Mouse (Mus musculus) megakaryocyte, embryonic 14.5 days (primary cell): Measurements from ENCODE around the gene Nbr1. TPM values are rescaled to one million over a fixed set of nuclear protein-coding genes. Genes with fewer than 3 reads are reported as not detected.
A peak's percentile ranks its signal among the peaks of the same experiment; 100 is the strongest.
"Not testable (repeated sequence)": the region's sequence is repeated elsewhere in the genome, so short reads cannot be mapped to it uniquely, and the experiment has no call there.

Experiments used
- H3K27me3 ChIP-seq: replicated peaks from 2 replicates; pipeline ENCODE3; 2012; ENCODE audit warnings: inconsistent platforms
- H3K36me3 ChIP-seq: replicated peaks from 2 replicates; pipeline ENCODE3; 2012; ENCODE audit warnings: low read length, inconsistent platforms, mixed read lengths
- H3K4me1 ChIP-seq: 2 replicates; pipeline ENCODE4 v1.6.1; 2012; ENCODE audit warnings: inconsistent platforms
- H3K4me3 ChIP-seq: replicated peaks from 2 replicates; pipeline ENCODE3; 2012; ENCODE audit warnings: moderate library complexity, mild to moderate bottlenecking, inconsistent platforms
- H3K9me3 ChIP-seq: 2 replicates; pipeline ENCODE4 v1.6.1; 2012; ENCODE audit warnings: inconsistent platforms
- FLI1 ChIP-seq: IDR thresholded peaks from 2 replicates; pipeline ENCODE4 v1.6.1; 2012; ENCODE audit warnings: low read length, inconsistent platforms, mixed read lengths
- GATA1 ChIP-seq: IDR thresholded peaks from 3 replicates; pipeline ENCODE4 v1.6.1; 2012; ENCODE audit warnings: mixed read lengths, low read length, inconsistent platforms, borderline replicate concordance
- polyA plus RNA-seq: library from polyadenylated mRNA; stranded (reverse); fragments of >175 nt; gene quantifications from 2 replicates; pipeline ENCODE4 v1.2.3, GENCODE M21; 2012; ENCODE audit warnings: low replicate concordance; ENCODE audit not compliant: insufficient read depth

Gene Nbr1
- polyA plus RNA-seq, 1 experiment: 55.6 TPM

DNA sequence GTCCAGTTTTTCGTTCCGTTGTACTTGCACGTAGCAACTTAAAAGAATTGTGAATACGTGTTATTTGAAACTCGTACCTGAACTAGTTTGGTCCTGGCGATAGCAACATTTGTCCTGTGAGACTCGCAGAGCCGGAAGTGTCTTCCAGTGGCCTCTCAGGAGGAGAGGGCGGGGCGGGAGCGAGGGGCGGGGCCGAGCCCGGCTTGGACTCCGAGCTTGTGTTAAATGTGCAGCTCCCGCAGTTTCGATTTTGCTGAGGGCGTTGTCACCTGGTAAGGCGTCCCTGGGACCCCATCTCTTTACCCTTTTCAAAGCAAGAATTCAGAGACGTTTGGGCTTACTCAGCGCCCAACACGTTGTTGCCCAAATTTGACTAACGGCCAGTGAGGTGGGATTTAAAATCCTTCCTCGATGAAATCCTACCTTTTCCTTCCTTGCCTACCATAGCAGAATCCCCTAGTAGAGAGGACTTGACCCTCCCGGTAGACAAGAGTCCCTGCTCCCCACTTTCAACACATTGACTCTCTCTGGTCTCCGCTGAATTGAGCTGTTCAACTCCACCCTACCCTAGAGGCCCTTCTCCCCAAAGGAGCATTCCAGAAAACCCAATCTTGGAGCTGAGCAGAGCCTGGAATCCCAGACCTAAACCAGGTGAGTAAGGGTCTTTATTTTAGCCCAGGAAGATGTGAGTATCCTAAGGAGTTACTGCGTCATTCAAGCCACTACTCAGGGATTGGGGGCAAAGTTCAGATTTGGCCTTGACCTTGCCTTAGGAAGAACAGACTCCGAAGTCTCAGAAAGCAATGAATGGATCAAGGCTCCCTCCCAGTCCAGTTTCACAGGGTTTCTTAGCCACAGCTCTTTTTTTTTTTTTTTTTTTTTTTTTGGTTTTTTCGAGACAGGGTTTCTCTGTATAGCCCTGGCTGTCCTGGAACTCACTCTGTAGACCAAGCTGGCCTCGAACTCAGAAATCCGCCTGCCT, 30.4 kb downstream of the Nbr1 start, which contains the start of gene Tmem106a:
Tmem106a (plus strand) TSS at position 189 of the 982 bp plus-strand sequence.
- Histone ChIP-seq H3K36me3 (peaks cover 84% of the 10 kb centered on the region), H3K27me3 (no peaks in the 10 kb centered on the region)
- TF ChIP-seq GATA1 (no peak), FLI1 (no peak)

DNA sequence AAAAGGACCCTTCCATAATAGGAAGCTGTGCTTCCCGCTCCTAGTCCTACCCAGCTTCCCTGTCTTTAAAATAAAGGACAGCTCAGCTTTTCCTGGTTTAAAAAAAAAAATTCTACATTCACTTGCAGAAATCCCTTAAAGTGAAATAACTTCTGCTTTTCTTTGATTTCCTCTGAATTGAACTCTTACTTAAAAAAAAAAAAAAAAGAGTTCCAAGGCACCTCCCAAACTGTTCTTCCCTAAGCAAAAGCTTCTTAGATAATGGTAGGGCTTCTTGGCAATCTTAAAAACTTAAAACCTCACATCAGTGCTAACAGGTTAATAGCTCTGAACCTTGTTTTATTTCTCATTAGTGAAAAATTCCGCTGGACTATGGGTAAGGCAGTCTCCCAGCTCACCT, 31.3 kb downstream of the Nbr1 start:
- Histone ChIP-seq H3K9me3 (no peaks in the 10 kb centered on the region), H3K4me1 (peaks cover 36% of the 10 kb centered on the region), H3K4me3 (peak overlapping the region; percentile 42), H3K27me3 (no peaks in the 10 kb centered on the region), H3K36me3 (peaks cover 82% of the 10 kb centered on the region)
- TF ChIP-seq GATA1 (no peak), FLI1 (no peak)

More for the DNA sequence above, 30.4 kb downstream of the Nbr1 start, which contains the start of gene Tmem106a:
- Histone ChIP-seq H3K4me3 (peak within 1 kb of the TSS; percentile 91), H3K9me3 (no peaks in the 10 kb centered on the region), H3K4me1 (peaks cover 31% of the 10 kb centered on the region)

DNA sequence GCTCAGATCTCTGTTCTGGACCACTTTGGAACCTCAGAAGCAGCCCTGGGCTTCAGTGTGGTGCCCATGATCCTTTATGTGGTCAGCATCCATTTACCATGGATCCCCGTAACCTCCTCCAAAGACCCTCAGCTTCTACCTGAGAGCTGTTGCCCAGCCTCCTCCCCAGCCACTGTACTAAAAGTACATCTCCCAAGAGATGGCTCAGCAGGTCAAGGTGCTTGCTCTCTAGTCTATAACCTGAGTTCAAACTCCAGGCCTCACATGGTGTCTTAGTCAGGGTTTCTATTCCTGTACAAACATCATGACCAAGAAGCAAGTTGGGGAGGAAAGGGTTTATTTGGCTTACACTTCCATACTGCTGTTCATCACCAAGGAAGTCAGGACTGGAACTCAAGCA, 33.1 kb downstream of the Nbr1 start:
- H3K4me3 ChIP-seq, H3K9me3 ChIP-seq, H3K27me3 ChIP-seq: not testable (repeated sequence)
- H3K4me1 ChIP-seq: peaks cover 40% of the 10 kb centered on the region
- H3K36me3 ChIP-seq: peaks cover 77% of the 10 kb centered on the region

DNA sequence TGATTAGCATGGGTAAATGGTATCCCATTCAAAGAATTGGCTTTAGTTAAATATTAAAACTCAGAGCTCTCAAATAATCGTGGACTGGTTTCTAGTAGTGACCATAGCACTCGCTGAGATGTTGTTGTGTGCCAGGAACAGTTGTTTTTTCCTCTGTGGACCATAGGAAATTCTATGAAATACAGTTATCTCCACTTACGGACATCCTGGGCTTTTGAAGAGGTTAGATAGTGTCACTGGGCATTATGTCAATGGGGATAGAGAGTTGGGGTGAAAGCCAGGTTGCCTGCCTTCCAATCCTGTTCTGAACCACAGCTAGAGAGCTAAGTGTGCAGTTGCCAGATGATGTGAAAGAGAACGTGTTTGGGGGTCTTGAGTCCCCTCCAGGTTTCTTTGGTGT, 33.9 kb downstream of the Nbr1 start:
- Histone ChIP-seq H3K27me3 (no peaks in the 10 kb centered on the region), H3K36me3 (peaks cover 77% of the 10 kb centered on the region), H3K4me3 (no peak overlapping the region), H3K9me3 (no peaks in the 10 kb centered on the region), H3K4me1 (peaks cover 37% of the 10 kb centered on the region)
- TF ChIP-seq GATA1 (no peak), FLI1 (no peak)

DNA sequence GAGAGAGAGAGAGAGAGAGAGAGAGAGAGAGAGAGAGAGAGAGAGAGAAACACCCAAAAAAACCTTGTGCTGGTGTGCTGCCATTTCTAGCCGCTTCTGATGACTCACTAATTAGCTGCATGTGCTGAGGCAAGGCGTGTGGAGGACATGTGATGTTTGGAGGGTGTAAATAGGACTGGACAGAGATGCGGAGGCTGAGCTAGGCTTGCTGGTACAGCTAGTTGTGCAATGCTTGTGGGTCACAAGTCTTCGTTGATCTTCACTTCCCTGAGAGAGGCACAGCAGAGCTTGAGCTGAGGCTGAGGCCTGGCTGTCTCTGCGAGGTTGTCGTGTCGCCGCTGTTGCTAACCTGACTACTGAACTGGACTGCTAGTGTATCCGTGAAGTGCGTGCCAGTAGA, 35.7 kb downstream of the Nbr1 start:
- no peak overlapping the region for H3K4me3 ChIP-seq

DNA sequence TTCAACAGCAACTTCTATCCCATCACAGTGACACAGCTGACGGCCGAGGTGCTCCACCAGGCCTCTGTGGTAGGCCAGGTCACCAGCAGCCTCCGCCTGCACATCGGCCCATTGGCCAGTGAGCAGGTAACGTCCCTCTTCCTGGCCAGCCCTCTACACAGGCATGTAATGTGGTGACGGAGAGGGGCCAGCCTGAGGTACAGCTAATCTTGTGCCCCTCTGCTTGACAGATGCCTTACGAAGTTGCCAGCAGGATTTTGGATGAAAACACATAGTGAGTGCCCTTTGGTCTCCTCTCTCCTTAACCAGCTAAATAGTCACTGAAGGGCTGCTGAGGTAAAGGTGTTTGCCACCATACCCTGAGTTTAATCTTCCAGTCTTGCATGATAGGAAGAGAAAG, 36.9 kb downstream of the Nbr1 start:
- Histone ChIP-seq H3K9me3 (no peaks in the 10 kb centered on the region), H3K4me1 (peaks cover 19% of the 10 kb centered on the region), H3K4me3 (peak overlapping the region; percentile 38), H3K27me3 (no peaks in the 10 kb centered on the region), H3K36me3 (peaks cover 67% of the 10 kb centered on the region)
- TF ChIP-seq FLI1: no peak
- TF ChIP-seq GATA1: no peak

More for the DNA sequence above, 35.7 kb downstream of the Nbr1 start:
- TF ChIP-seq GATA1 (no peak), FLI1 (no peak)
- Histone ChIP-seq H3K4me1 (peaks cover 20% of the 10 kb centered on the region), H3K36me3 (peaks cover 73% of the 10 kb centered on the region), H3K9me3 (no peaks in the 10 kb centered on the region), H3K27me3 (no peaks in the 10 kb centered on the region)

DNA sequence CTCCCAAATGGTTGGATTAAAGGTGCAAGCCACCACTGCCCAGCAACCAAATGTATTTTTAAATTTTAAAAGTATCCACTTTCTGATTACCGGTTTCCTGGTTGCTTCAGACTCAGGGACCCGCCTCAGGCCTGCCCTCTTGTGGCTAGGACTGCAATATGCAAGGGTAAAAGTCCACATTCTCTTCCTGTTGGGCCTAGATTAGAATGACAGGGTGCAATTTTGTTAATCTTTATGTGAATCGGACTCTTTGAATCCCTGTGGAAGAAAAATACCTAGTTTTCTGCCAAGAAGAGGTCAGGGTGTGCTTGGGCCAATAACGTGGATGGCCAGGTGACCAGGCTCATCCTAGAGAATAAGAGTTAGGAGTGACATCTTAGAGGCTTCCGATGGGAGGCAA, 37.5 kb downstream of the Nbr1 start:
- peaks cover 15% of the 10 kb centered on the region for H3K4me1 ChIP-seq
- TF ChIP-seq GATA1: no peak
- TF ChIP-seq FLI1: no peak
- H3K4me3 ChIP-seq: no peak overlapping the region
- no peaks in the 10 kb centered on the region for H3K27me3 ChIP-seq
- peaks cover 61% of the 10 kb centered on the region for H3K36me3 ChIP-seq
- no peaks in the 10 kb centered on the region for H3K9me3 ChIP-seq

DNA sequence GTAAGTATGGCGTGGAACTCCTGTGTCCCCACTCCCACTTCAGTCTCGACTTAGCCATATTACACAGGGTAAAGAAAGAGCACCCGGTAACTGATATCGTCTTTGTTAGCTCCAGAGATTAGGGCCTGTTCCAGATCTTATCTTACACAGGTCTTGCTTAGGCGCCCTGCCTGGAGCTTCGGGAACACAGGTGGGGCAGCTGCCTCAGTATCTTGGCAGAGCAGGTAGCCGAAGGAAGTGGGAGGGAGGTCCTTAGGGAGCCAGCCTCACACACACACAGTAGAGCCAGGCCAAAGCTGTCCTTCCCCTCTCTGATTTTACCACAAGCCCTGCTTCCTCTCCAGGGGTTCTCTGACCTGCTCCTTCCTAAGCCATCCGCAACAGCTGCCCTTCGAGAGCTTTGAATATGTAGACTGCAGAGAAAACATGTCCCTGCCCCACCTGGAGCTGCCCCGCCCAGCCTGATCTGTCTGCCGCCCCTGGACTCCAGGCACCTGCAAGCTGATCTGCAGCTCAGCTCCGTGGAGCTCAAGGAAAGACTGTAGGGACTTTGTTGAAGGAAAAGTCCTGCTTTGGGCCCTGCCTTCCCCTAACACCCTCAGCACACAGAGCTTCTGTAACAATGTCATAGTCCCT, 38.2 kb downstream of the Nbr1 start:
- H3K27me3 ChIP-seq: peaks cover under 1% of the 10 kb centered on the region
- peaks cover 15% of the 10 kb centered on the region for H3K4me1 ChIP-seq
- no peak for TF ChIP-seq FLI1
- no peak for TF ChIP-seq GATA1
- H3K36me3 ChIP-seq: peaks cover 54% of the 10 kb centered on the region
- H3K9me3 ChIP-seq: no peaks in the 10 kb centered on the region
- H3K4me3 ChIP-seq: no peak overlapping the region

DNA sequence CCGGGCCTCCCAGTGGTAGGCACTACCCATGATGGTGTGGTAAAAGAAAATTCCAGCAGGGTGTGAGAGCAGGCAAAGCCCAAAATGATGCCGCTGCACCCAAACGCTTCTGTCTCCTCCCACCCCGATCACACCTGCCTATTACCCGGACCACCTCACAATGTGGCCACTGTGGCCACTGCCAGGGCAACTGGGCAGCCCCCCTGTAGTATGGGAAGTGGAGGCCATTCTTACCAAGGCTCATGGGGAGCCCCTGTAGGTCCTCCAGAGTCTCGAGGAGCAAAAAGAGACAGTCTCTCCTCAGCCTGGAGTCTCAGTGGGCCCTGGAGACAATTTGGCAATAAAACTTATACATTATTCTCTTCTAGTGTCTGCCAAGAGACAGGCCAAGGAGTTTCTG, 47.2 kb downstream of the Nbr1 start, which contains the start of gene Gm11634:
Gm11634 (minus strand) TSS at position 101 of the 400 bp plus-strand sequence.
- no peaks in the 10 kb centered on the region for H3K36me3 ChIP-seq
- H3K27me3 ChIP-seq: peaks cover 31% of the 10 kb centered on the region

DNA sequence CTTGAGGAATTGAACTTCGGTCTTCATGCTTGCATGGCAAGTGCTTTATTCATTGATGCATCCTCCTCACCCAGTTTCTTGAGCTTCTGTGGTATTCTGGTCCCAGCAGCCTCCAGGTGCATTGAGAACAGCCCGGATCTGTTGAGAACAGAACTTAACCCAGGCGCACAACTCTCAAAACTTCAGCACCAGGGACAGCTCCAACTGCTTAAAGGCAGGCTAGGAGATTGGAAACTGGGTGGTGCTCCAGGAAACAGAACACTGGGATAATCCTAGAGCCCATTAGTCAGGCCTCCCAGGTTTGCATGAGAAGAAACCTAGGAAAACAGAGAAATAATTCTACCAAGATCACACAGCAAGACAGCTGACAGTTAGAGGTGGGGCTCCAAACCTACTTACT, 50.5 kb downstream of the Nbr1 start:
- no peaks in the 10 kb centered on the region for H3K36me3 ChIP-seq
- no peak for TF ChIP-seq GATA1
- no peak for TF ChIP-seq FLI1
- no peak overlapping the region for H3K4me3 ChIP-seq
- peaks cover 23% of the 10 kb centered on the region for H3K27me3 ChIP-seq
- H3K4me1 ChIP-seq: peaks cover 9% of the 10 kb centered on the region
- no peaks in the 10 kb centered on the region for H3K9me3 ChIP-seq

More for the DNA sequence above, 47.2 kb downstream of the Nbr1 start, which contains the start of gene Gm11634:
- TF ChIP-seq FLI1: no peak
- TF ChIP-seq GATA1: no peak
- H3K4me1 ChIP-seq: peaks cover 2% of the 10 kb centered on the region
- no peak within 1 kb of the TSS for H3K4me3 ChIP-seq
- no peaks in the 10 kb centered on the region for H3K9me3 ChIP-seq
